Mouse (Mus musculus) hindbrain, embryonic 13.5 days (tissue): ENCODE measurements around the gene Gm17455. TPM values are rescaled to one million over a fixed set of nuclear protein-coding genes. Genes with fewer than 3 reads are reported as not detected.

ENCODE experiments used
- ATAC-seq: fragments of 200-750 bp; cut with Nextera tagmentation; 2 replicates; pipeline ENCODE4 v1.8.0; 2017; ENCODE audit warnings: moderate TSS enrichment; ENCODE audit not compliant: low FRiP score
- H3K27ac ChIP-seq: fragments of 300-500 bp; sonication (generic); 2 replicates; pipeline ENCODE4 v1.5.1; 2015; ENCODE audit warnings: inconsistent platforms, mild to moderate bottlenecking, moderate library complexity
- H3K27me3 ChIP-seq: fragments of 300-500 bp; sonication (generic); 2 replicates; pipeline ENCODE4 v1.6.1; 2015; ENCODE audit warnings: mild to moderate bottlenecking, inconsistent platforms
- H3K36me3 ChIP-seq: fragments of 300-500 bp; sonication (generic); 2 replicates; pipeline ENCODE4 v1.6.1; 2015; ENCODE audit warnings: mild to moderate bottlenecking, inconsistent platforms
- H3K4me1 ChIP-seq: fragments of 300-500 bp; sonication (generic); replicated peaks from 2 replicates; pipeline ENCODE4 v1.6.1; 2015; ENCODE audit warnings: inconsistent platforms
- H3K4me2 ChIP-seq: fragments of 300-500 bp; sonication (generic); 2 replicates; pipeline ENCODE4 v1.6.1; 2015; ENCODE audit warnings: inconsistent platforms, mild to moderate bottlenecking, moderate library complexity
- H3K4me3 ChIP-seq: fragments of 300-500 bp; sonication (generic); 2 replicates; pipeline ENCODE4 v1.5.1; 2015; ENCODE audit warnings: mild to moderate bottlenecking, inconsistent platforms
- H3K9ac ChIP-seq: fragments of 300-500 bp; sonication (generic); 2 replicates; pipeline ENCODE4 v1.6.1; 2015; ENCODE audit warnings: mild to moderate bottlenecking, inconsistent platforms
- H3K9me3 ChIP-seq: fragments of 300-500 bp; sonication (generic); 2 replicates; pipeline ENCODE4 v1.6.1; 2016; ENCODE audit warnings: inconsistent platforms
- WGBS: fragments of 180-500 bp; shearing (Covaris S2); methylation state at CpG from one replicate; pipeline ENCODE4 v1.1.7; 2015; 5-methylcytosine and 5-hydroxymethylcytosine counted together
- polyA plus RNA-seq: library from polyadenylated mRNA; unstranded; fragments of >200 nt; fragmentation: Nextera tagmentation; extraction: Ambion mirVana; gene quantifications from 2 replicates; pipeline ENCODE4 v1.2.1, GENCODE M21; 2015

The Gm17455 gene
- polyA plus RNA-seq = 9.3 and 13.2 TPM in 2 replicates

DNA sequence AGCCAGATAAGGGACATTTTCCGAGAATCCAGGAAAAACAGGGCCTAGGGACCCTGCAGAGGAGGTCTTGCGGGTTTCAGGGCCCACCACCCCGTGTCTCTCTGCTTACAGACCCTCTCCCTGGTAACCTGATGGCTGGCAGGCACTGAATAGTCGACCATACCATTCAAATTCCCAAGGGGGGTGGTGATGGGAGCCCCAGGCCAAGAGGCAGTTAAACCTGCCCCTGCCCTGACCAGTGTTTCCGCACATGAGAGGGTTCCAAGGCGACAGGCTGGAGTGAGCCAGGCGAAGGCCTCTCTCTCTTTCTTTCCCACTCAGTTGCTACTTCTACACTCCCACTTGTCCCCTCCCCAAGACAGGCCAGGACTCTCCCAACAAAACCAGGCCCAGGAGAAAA, at the start of gene Gm17455:
TSS of gene Gm17455 (plus strand) at position 278 of the 400 bp plus-strand sequence.
- 36% methylated on average over 7 of the region's 7 CpGs for WGBS
- peak; percentile 62; the same call in 1 of the 2 replicates for ATAC-seq

DNA sequence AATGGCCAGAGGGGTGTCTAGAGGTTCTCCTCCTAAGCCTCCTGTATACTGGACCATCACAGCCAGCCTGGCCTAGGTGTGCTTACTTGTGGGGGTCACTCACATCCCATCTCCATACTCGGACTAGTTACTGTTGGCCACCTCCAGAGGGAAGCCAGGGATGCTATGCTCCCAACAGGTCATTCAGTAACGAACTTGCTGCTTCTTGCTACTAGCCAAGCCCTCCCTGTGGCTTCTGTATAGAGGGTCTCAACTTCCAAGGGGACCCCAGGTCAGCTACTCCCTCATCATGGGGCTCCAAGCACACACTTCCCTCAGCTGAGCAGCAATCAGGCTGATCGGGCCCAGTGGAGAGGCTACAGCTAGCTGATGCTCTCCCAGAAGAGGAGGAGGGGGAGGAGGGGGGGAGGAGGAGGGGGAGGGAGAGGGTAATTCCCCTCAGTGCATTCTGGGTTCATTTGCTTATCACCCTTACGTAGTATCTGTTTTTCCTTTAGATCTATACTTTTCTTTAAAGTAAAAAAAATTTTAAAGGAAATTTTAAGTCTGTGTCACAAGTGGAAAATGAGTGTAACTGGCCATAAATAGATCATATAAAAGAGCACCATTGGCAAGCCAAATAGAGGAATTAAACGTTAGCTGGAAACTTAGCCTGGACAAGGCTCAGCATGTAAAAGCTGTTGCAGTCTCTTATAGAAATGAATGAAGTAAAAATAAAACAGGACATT, 49.3 kb upstream of the Gm17455 start:
- Histone ChIP-seq H3K4me2 (no peak overlapping the region), H3K27ac (no peak overlapping the region), H3K4me1 (peaks cover 57% of the 10 kb centered on the region), H3K9ac (no peak overlapping the region), H3K4me3 (no peak overlapping the region), H3K9me3 (no peaks in the 10 kb centered on the region), H3K27me3 (peaks cover 24% of the 10 kb centered on the region), H3K36me3 (no peaks in the 10 kb centered on the region)
- no peak for ATAC-seq
- WGBS = 48% methylated on average over 5 of the region's 5 CpGs

More for the DNA sequence above, at the start of gene Gm17455:
- peak within 1 kb of the TSS; percentile 71 for H3K27ac ChIP-seq
- H3K9ac ChIP-seq = peak within 1 kb of the TSS; percentile 49; the same call in 1 of the 2 replicates
- no peaks in the 10 kb centered on the region for H3K9me3 ChIP-seq
- H3K27me3 ChIP-seq = no peaks in the 10 kb centered on the region
- H3K4me1 ChIP-seq = peaks cover 35% of the 10 kb centered on the region
- H3K4me3 ChIP-seq = no peak within 1 kb of the TSS
- H3K36me3 ChIP-seq = no peaks in the 10 kb centered on the region
- peak within 1 kb of the TSS; percentile 26 for H3K4me2 ChIP-seq

DNA sequence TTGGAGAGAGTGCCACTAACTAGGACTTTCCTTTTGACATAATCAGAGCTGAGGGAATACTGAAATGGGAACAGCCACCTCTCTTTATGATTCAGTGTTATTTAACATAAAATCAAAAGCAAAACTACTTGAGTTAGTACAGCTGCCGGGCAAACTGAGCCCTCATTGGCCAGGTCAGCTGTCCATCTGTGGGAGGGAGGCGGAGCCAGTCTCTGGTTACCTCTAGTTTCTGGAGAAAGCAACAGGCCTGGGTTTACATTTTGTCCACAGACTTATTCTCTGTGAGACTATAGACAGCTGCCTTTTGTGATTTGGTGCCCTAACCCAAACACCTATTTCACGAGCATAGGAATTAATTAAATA, 48.7 kb upstream of the Gm17455 start:
- Histone ChIP-seq H3K4me3 (no peak overlapping the region), H3K27ac (peak overlapping the region; percentile 68), H3K4me2 (no peak overlapping the region), H3K36me3 (no peaks in the 10 kb centered on the region), H3K4me1 (peaks cover 57% of the 10 kb centered on the region), H3K27me3 (peaks cover 23% of the 10 kb centered on the region), H3K9me3 (no peaks in the 10 kb centered on the region), H3K9ac (no peak overlapping the region)
- 57% methylated on average over 3 of the region's 3 CpGs for WGBS
- no peak for ATAC-seq

DNA sequence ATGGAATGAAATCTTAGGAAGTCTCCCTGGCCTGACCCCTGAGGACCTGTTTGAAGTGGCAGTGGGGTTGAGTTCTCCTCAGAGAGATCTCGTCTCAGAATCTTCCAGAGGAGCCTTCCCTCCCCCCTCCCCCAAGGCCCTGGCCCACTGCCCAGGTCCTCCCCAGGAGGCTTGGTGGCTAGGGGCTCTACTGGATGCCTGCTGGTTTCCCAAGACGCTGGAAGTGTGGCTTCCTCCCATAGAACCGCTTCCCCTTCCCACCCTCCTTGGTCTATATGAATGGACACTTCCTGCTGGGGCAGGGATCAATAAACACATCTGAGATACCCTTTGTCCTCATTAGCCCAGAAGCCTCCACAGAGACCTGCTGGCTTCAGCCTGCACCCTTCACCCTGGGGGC, 48.3 kb upstream of the Gm17455 start:
- no peak overlapping the region for H3K9ac ChIP-seq
- peaks cover 19% of the 10 kb centered on the region for H3K27me3 ChIP-seq
- H3K4me1 ChIP-seq = peaks cover 56% of the 10 kb centered on the region
- no peak overlapping the region for H3K4me3 ChIP-seq
- H3K4me2 ChIP-seq = no peak overlapping the region
- peak; percentile 5; the same call in 1 of the 2 replicates for ATAC-seq
- H3K36me3 ChIP-seq = no peaks in the 10 kb centered on the region
- H3K9me3 ChIP-seq = no peaks in the 10 kb centered on the region
- WGBS = 24% methylated on average over 3 of the region's 3 CpGs
- peak overlapping the region; percentile 68 for H3K27ac ChIP-seq

DNA sequence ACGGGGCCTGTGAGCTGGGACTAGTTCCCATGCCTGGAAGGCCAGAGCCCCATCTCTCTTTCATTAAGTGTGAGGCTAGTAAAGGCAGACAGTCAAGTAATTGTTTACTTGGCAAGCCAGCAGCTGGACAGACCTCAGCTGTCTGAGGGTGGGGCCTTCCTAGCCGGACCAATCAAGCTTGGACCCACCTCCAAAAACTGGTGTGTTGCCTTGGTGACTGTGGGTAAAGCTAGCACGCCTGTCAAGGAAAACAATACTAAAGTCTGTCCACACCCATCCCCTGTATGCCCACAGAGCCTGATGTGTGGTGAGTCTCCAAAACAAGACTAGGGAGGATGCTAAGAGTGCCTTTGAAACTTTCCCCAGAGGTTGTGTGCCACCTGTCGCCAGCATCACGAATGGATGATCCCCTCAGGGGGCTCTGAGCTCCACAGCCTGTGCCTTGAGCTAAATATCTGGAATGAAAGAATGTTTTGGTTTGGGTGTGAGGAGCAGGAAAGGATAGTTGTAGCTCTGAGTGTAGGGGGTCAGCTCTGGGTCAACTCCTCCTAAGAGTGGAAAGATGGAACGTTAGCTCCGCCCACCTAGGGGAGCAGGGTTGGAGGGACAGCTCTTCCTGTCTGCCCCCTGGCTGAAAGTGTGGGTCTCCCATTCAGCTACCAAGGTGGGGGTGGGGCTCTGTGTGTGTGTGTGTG, 47.6 kb upstream of the Gm17455 start:
- H3K27ac ChIP-seq = peak overlapping the region; percentile 68
- H3K27me3 ChIP-seq = peaks cover 12% of the 10 kb centered on the region
- H3K9ac ChIP-seq = no peak overlapping the region
- H3K9me3 ChIP-seq = no peaks in the 10 kb centered on the region
- no peaks in the 10 kb centered on the region for H3K36me3 ChIP-seq
- WGBS = 19% methylated on average over 7 of the region's 7 CpGs
- H3K4me2 ChIP-seq = no peak overlapping the region
- H3K4me1 ChIP-seq = peaks cover 49% of the 10 kb centered on the region
- H3K4me3 ChIP-seq = no peak overlapping the region
- peak; percentile 40; the same call in 1 of the 2 replicates for ATAC-seq

DNA sequence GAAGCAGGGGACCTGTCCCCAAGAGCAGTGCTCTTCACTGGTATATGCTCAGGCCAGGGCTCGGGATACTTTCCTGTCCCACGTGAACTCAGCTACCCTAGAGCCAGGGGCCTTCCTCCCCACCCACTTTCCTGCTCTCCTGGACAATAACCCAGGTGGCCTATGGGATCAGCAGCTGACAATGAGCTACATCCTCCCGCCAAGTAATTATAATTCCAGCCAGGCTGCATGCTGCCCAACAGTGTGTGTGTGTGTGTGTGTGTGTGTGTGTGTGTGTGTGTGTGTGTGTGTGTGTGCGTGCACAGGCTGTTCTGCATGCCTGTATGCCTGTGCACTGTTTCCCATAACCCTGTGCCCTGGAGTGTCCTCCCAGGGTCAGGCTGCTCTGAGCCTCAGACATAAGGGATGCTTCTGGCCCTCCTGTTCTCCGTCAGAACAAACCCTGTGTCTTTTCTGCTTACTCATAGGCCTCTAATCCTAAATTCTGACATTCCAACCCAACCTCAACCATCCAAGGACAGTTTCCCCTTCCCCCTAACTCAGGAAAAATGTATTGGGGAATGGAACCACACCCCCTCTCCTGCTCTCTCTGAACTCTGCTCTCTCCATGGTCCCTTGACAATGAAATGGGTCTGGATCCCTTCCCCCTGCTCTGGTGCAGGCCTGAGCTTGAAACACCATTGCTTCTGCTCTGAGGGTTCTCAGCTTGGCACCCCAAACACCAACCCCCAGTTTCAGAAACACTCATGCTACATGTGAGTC, 46.1 kb upstream of the Gm17455 start:
- 0 out of 2 replicates have a peak overlapping the region, but pooled peaks have one; percentile 12 for H3K27ac ChIP-seq
- no peak overlapping the region for H3K4me2 ChIP-seq
- 57% methylated on average over 4 of the region's 5 CpGs for WGBS
- H3K9me3 ChIP-seq = no peaks in the 10 kb centered on the region
- no peak for ATAC-seq
- H3K4me1 ChIP-seq = peaks cover 42% of the 10 kb centered on the region
- H3K4me3 ChIP-seq = no peak overlapping the region
- no peaks in the 10 kb centered on the region; the same call in 1 of the 2 replicates for H3K27me3 ChIP-seq
- H3K9ac ChIP-seq = no peak overlapping the region
- H3K36me3 ChIP-seq = no peaks in the 10 kb centered on the region

DNA sequence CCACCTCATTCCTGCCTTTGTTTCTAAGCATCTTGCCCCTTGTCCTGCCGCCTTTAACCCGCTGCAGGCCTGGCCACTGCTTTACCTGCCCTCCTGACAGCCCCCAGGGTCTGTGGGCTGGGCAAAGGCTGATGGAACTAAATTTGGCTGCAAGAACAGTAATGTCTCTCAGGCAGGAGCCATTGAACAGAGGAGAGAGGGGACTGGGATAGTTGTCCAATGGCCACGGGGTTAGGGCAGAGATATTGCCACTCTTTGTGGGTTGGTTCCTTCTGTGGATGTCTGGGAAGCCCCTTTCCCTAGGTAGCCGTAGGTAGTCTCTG, 45.6 kb upstream of the Gm17455 start:
- ATAC-seq = no peak
- no peak overlapping the region for H3K4me3 ChIP-seq
- WGBS = 91% methylated on average over 4 of the region's 4 CpGs
- no peaks in the 10 kb centered on the region for H3K27me3 ChIP-seq
- H3K36me3 ChIP-seq = no peaks in the 10 kb centered on the region
- no peak overlapping the region for H3K27ac ChIP-seq
- peaks cover 43% of the 10 kb centered on the region for H3K4me1 ChIP-seq
- no peak overlapping the region for H3K9ac ChIP-seq
- no peak overlapping the region for H3K4me2 ChIP-seq
- no peaks in the 10 kb centered on the region for H3K9me3 ChIP-seq

DNA sequence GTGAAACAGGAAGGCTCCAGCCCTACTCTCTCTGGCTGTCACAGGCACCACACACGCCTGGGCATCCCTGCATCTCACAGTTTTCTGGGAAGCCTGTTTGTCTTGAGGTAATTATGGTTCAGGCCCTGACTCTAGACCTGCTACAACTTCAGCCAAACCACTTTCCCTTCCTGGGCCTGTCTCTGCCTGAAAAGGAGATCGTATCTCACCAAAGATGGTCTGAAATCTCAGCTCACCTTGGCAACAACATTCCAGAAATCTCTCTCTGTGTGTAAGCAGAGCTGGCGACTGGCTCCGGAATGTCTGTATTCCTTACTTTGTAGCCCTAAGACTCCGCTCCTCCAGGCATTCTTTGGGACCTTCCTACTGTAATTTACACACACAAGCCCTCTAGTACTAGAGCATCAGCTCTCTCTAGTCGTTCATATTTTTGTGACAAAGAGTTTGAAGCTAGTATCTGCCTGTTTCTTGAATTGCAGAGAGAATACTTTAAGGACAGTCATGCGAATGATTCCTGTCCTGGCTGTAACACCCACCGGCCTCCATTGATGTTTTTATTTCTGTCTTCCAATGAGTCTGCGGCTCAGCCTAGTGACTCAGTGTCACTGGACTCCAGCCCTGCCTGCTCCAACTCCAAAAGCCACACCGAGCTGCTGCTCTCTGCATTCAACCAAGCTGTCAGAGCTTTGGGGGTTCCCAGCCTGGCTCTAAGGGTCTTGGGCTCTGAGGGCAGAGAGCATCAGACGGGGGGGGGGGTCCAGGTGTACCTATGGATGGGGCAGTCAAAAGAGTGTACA, 44.4 kb upstream of the Gm17455 start:
- Histone ChIP-seq H3K27me3 (no peaks in the 10 kb centered on the region), H3K4me3 (no peak overlapping the region), H3K9me3 (no peaks in the 10 kb centered on the region), H3K9ac (no peak overlapping the region), H3K4me2 (no peak overlapping the region), H3K36me3 (no peaks in the 10 kb centered on the region), H3K4me1 (peaks cover 37% of the 10 kb centered on the region), H3K27ac (no peak overlapping the region)
- WGBS = 75% methylated on average over 11 of the region's 11 CpGs
- ATAC-seq = no peak

DNA sequence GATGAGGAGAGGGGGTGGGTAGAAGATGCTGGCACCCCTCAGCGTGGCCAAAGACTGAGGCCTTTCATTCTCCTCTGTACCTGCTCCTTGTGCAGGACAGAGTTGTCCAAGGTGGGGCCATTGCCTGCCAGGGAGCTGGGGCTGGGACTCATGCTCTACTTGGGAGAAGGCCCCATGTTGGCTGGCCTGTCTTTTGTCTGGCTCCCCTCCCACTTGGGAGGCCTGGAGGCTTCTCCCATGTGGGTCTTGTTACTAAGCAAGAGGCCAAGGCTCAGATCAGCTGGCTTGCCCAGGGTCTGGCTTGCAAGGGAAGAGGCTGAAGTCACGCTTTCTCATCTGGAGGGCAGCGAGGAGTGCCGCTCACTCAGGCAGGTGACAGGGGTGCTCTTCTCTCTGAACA, 42.1 kb upstream of the Gm17455 start:
- Histone ChIP-seq H3K36me3 (no peaks in the 10 kb centered on the region), H3K9me3 (no peaks in the 10 kb centered on the region), H3K4me1 (peaks cover 32% of the 10 kb centered on the region), H3K27ac (no peak overlapping the region), H3K9ac (no peak overlapping the region), H3K27me3 (no peaks in the 10 kb centered on the region), H3K4me3 (no peak overlapping the region), H3K4me2 (no peak overlapping the region)
- ATAC-seq = no peak
- WGBS = 91% methylated on average over 4 of the region's 4 CpGs

DNA sequence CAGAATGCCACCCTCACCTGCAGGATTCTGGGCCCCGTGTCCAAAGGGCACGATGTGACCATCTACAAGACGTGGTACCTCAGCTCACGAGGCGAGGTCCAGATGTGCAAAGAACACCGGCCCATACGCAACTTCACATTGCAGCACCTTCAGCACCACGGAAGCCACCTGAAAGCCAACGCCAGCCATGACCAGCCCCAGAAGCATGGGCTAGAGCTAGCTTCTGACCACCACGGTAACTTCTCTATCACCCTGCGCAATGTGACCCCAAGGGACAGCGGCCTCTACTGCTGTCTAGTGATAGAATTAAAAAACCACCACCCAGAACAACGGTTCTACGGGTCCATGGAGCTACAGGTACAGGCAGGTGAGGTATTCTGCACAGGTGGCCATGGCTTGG, 41.6 kb upstream of the Gm17455 start:
- H3K4me3 ChIP-seq = no peak overlapping the region
- no peak overlapping the region for H3K9ac ChIP-seq
- H3K4me1 ChIP-seq = peaks cover 33% of the 10 kb centered on the region
- ATAC-seq = no peak
- WGBS = 97% methylated on average over 14 of the region's 14 CpGs
- H3K27me3 ChIP-seq = no peaks in the 10 kb centered on the region
- no peak overlapping the region for H3K4me2 ChIP-seq
- H3K27ac ChIP-seq = no peak overlapping the region
- no peaks in the 10 kb centered on the region for H3K36me3 ChIP-seq
- H3K9me3 ChIP-seq = no peaks in the 10 kb centered on the region

DNA sequence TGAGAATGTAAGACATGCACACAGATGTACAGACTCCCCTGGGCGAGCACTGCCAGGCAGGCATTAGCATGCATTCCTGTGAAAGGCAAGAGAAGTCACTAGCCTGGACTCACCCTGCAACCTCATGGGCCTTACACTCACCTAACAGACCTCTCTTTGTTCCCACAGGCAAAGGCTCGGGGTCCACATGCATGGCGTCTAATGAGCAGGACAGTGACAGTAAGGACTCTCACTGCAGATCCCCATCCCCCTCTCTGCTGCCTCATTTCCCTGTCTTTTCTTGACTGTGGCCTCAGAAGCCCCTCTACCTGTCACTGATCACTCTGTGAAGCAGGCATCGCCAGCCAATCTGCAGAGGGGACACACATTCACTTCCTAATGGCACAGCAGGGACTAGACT, 40.8 kb upstream of the Gm17455 start:
- no peaks in the 10 kb centered on the region for H3K27me3 ChIP-seq
- no peak overlapping the region for H3K9ac ChIP-seq
- no peak for ATAC-seq
- H3K4me2 ChIP-seq = no peak overlapping the region
- H3K9me3 ChIP-seq = no peaks in the 10 kb centered on the region
- H3K27ac ChIP-seq = no peak overlapping the region
- no peak overlapping the region for H3K4me3 ChIP-seq
- no peaks in the 10 kb centered on the region for H3K36me3 ChIP-seq
- peaks cover 28% of the 10 kb centered on the region for H3K4me1 ChIP-seq
- 34% methylated on average over 4 of the region's 4 CpGs for WGBS
